Mouse (Mus musculus): ENCODE measurements at regions not wholly inside any gene's neighbourhood (a gene's known extent, or its start where the extent isn't known, plus 50 kb on each side); places are given as distances from the start of the nearest gene placed in this dataset.
"Not testable (repeated sequence)": the region's sequence is repeated elsewhere in the genome, so short reads cannot be mapped to it uniquely, and the experiment has no call there.

- DNase-seq (ENCODE audit: low read depth, low spot score), result peak; percentile 11
These were observed 58.0 kb upstream of the Dmrta1 start for GRCm38 (mm10) chr4:89621260-89621659.

DNA sequence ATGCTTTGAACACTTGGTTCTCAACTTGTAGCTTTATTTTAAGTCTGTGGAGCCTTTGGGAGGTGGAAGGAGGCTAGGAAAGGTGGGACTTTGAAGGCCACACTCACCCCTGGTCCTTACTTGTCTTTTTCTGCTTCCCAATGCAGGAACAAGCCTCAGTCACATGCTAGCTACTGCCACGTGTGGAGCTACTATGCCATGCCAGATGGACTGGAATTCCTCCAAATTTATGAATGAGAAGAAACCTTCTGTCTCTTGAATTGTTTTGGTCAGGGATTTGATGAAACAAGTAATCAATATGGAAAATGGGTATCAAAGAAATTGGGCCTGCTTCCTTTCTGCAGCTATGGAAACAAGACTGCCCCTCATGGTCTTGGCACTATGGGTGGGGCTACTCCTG lies 74.5 kb upstream of the Dmrta1 start:
- no peak for DNase-seq (ENCODE audit: low read depth, low spot score)

DNA sequence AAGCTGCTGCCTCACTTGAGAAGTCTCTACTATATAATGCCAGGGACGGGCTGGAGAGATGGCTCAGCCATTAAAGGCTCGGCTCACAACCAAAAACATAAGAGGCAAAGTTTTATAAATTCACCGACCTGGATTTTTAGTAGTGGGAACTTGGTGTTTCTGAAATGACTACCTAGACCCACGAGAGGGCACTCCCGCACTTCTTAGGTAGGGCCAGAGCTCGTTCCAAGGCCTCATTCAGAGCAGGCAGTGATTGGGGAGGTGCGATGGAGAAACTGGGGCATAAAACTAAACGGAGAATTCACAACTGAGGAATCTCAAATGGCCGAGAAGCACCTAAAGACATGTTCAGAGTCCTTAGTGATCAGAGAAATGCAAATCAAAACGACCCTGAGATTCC lies 103.7 kb upstream of the Dmrta1 start:
- DNase-seq (ENCODE audit: low read depth, low spot score), result peak; percentile 44

GRCm38 (mm10) chr4:89554711-89555466 lies 124.3 kb upstream of the Dmrta1 start:
- DNase-seq (ENCODE audit: low read depth, low spot score), result no peak

DNA sequence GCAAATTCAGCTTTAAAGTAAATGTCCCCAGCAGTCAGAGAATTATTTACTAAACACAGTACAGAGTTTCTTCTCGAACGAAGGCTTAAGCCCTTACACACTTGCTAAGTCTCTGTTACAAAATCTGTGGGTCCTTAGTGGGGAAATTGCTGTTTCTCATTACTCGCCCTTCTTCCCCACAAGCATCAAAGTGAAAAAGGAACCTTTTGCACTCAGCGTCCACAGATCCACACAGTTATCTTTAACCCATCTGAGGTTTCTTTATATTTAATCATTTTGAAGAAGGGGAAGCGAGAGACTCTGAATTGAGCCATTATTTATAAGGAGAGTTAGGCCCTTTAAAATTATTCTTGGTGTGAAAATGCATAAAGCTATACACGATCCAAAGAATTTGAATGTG lies 126.7 kb upstream of the Dmrta1 start:
- no peak for DNase-seq (ENCODE audit: low read depth, low spot score)

DNA sequence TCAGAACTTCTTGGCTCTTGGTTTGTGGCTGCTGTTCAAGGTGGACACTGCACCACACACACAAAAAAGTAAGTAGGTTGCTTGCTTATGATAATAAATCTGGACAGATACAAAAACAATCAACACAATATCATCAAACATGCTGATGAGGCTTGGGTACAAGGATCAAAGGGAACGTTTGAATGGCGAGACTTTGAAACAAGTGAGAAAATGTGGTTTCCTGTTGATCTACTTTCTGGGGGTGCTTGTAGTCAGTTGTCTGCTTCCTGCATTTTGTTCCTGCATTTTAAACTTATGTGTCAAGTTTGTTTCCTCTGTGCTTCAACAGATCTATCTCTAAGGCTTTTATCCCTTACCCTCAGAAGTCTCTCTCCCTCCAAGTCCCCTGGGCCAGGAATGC lies 128.7 kb upstream of the Dmrta1 start:
- DNase-seq (ENCODE audit: low read depth, low spot score), result no peak

GRCm38 (mm10) chr4:89532462-89532861 lies 146.8 kb upstream of the Dmrta1 start:
- no peak for DNase-seq (ENCODE audit: low read depth, low spot score)

- peak; percentile 62 for DNase-seq (ENCODE audit: low read depth, low spot score)
These were observed 149.0 kb upstream of the Dmrta1 start for GRCm38 (mm10) chr4:89530050-89530911.

GRCm38 (mm10) chr4:89527966-89528365 lies 151.3 kb upstream of the Dmrta1 start:
- DNase-seq (ENCODE audit: low read depth, low spot score), result no peak

GRCm38 (mm10) chr4:89527326-89527725 lies 151.9 kb upstream of the Dmrta1 start:
- no peak for DNase-seq (ENCODE audit: low read depth, low spot score)

DNA sequence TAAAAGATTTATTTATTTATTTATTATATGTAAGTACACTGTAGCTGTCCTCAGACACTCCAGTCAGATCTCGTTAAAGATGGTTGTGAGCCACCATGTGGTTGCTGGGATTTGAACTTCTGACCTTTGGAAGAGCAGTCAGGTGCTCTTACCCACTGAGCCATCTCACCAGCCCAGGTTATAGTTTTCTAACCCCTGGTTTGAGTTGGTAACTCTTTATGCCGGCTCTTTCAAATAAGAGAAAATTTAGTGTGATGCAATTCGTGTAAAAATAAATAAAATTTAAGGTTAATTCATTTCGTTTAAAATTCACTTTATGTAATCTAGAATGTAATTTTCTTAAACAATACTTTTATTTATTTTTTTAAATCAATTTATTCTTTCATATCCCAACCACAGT lies 153.7 kb upstream of the Dmrta1 start:
- not testable (repeated sequence) for DNase-seq (ENCODE audit: low read depth, low spot score)

DNA sequence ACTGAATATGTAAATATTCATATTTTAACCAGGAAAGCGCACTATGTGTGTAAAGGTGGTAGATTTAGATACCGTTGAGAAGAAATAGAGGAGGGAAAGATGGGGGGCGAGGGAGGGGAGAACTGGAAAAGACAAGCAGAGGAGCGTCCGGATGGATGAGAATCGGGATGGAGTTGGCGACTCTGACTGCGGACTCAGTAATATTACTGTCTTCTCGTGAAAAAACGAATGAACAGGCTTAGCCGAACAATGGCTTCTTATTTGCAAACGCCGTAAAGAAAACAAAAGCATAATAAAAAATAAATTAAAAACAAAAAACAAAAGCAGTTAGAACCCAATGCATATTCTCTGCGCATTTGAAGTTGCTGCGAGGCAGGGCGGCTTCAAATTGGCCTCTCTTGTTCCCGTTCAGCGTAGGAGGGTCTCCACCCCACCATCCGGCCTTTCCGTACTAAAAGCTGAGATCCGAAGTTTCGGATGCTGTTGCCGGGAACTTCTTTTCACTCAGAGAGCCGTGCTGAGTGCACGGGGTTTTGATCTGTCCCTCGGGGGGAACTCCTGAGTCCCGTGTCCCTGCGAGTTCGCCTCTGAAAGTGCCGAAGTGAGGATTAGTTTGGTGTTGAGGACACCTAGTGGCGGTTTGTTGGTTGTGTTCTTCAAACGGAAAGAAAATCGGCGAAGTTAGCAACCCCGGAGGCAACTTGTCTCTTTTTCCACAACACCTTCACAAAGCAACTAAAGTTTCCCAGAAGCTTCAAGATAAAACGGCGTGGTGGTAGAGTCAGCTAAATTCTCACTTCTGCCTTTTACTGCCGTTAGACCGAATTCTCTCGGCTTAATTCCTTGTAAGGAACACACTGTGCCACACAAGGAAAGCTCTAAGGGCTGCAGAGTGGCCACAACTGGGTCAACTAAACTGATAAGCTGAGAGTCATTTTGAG lies 154.7 kb upstream of the Dmrta1 start:
- DNase-seq (ENCODE audit: low read depth, low spot score), result peak; percentile 53

- no peak for DNase-seq (ENCODE audit: low read depth, low spot score)
These were observed 155.6 kb upstream of the Dmrta1 start for GRCm38 (mm10) chr4:89523423-89524259.

- no peak for DNase-seq (ENCODE audit: low read depth, low spot score)
These were observed 161.2 kb upstream of the Dmrta1 start for GRCm38 (mm10) chr4:89518027-89518426.

GRCm38 (mm10) chr4:89515823-89516411 lies 163.3 kb upstream of the Dmrta1 start:
- DNase-seq (ENCODE audit: low read depth, low spot score), result no peak

DNA sequence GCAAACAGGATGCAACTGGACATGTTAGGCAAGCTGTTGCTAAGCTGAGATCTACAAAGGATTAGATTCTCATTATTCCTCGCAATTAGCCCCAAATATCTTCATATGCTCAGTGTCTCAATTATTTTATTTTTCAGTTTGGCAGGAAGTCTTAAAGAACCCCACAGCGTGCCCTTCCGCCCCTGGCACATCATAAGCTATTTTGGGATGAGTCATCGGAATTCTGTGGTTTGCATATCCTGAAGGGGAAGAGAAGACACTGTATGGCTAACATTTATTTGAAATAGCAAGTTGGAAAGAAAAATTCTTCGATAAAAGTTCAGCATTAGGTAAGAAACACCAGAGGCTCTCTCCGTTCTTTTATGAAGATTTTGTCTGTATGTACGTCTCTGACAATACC lies 164.3 kb upstream of the Dmrta1 start:
- DNase-seq (ENCODE audit: low read depth, low spot score), result no peak

DNA sequence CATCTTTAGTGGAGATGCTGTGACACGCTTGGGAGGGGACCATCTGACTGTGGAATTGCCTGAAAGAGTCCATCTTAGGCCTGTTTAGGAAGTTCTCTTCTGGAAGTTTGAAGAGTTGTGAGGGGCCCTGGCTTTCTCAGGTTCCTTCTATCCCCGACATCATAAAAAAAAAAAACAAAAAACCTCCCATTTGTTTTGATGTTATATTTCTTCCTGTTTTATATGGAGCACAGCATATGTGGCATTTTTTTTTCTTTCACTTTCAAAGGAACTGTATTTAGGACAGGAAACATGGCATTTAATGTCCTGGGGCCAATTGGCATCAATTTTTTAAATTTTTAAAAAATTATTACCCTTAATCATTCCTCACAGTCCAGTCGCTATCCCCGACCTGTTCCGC lies 168.6 kb upstream of the Dmrta1 start:
- DNase-seq (ENCODE audit: low read depth, low spot score), result no peak

DNA sequence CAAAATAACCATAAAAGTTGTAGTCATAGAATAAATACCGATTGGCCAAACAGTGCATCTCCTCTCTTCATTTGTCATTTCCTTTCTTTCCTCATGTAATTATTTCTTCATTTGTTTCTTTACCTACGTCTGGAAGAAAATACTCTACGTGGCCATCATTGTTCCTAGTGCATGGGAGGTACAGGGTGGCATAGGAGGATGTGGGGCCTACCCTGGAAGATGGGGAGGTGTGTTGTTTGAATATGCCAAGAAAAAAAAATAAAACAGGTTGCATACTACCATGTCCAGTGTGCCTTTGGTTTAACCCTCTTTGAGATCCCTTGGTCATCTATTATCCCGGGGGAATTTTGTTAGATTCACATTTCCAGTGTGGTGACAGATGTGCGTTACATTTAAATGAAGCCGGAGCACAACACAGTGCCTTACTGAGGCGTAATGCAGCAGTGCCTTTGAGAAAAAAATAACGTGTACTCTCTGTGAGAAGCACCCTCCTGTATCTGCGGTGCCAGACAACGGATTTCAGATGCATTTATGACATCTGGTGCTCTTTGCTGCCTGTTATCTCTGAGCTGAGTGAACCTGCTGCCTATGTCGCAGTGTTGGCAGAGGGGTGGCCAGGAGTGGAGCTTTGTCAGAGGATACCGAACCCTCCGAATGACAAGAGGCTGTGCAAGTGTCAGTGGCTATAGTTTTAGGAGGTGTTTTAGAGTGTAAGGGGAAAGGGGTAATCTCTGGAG lies 169.4 kb upstream of the Dmrta1 start:
- DNase-seq (ENCODE audit: low read depth, low spot score), result no peak

DNA sequence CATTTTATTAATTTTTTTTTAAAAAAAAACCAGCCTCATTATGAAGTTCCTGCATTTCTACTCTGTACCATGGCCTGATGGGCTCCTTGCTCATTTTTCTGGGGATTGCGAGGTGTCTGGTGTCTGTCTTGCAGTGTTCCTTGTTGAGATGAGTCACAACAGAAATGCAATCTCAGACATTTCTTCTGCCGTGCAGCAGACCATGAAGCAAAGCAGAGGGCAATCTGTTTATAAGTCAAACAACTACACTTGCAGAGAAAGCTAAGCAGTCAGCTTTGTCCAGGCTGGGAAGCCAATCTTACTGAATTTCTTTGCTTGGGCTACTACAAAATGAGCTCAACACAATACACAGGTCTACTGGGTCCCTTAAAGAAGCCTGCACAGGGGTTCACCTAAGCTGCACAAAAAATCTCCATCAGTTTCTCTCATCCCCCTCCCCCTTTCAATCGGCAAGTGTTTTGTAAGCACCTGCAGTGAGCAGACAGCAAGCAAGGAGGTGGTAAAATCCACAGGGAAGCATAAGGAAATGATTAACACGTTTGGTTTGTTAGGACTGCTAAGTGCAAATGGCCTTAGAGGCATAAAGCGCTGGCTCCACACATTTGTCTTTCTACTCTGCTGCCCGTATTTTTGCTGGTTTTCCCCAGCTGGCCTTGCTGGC lies 171.0 kb upstream of the Dmrta1 start:
- DNase-seq (ENCODE audit: low read depth, low spot score), result no peak
